Mouse (Mus musculus): ENCODE results near the gene Slc12a4.

GRCm38 (mm10) chr8:105993226-105993625, 27.3 kb upstream of the Slc12a4 start:
- TF ChIP-seq CTCF (IDR thresholded peaks at IDR 0.05) (no peak), EP300 (IDR thresholded peaks at IDR 0.05; ENCODE audit: insufficient read depth, low read depth, low read length) (no peak)
